Mouse (Mus musculus): ENCODE measurements around the gene Socs1.

GRCm38 (mm10) chr16:10768821-10769220 is 16.5 kb downstream of the Socs1 start:
- TF ChIP-seq CTCF (IDR thresholded peaks at IDR 0.05; ENCODE audit: low read depth, low read length): no peak
- no peak for TF ChIP-seq POLR2A (IDR thresholded peaks at IDR 0.05; ENCODE audit: insufficient read depth, low read length)
- TF ChIP-seq EP300 (IDR thresholded peaks at IDR 0.05; ENCODE audit: insufficient read depth, low read depth, low read length): no peak

All from ES-Bruce4 (cell line).